Mouse (Mus musculus) heart, postnatal 0 days (tissue): ENCODE data around the gene Dpyd.

ENCODE experiments used
- CTCF ChIP-seq: IDR thresholded peaks from 2 replicates; pipeline ENCODE4 v1.5.1; 2016; ENCODE audit warnings: antibody characterized with exemption, control low read depth, low read depth
- EP300 ChIP-seq: IDR thresholded peaks from 2 replicates; pipeline ENCODE4 v1.6.1; 2016; ENCODE audit warnings: antibody characterized with exemption, low read depth

DNA sequence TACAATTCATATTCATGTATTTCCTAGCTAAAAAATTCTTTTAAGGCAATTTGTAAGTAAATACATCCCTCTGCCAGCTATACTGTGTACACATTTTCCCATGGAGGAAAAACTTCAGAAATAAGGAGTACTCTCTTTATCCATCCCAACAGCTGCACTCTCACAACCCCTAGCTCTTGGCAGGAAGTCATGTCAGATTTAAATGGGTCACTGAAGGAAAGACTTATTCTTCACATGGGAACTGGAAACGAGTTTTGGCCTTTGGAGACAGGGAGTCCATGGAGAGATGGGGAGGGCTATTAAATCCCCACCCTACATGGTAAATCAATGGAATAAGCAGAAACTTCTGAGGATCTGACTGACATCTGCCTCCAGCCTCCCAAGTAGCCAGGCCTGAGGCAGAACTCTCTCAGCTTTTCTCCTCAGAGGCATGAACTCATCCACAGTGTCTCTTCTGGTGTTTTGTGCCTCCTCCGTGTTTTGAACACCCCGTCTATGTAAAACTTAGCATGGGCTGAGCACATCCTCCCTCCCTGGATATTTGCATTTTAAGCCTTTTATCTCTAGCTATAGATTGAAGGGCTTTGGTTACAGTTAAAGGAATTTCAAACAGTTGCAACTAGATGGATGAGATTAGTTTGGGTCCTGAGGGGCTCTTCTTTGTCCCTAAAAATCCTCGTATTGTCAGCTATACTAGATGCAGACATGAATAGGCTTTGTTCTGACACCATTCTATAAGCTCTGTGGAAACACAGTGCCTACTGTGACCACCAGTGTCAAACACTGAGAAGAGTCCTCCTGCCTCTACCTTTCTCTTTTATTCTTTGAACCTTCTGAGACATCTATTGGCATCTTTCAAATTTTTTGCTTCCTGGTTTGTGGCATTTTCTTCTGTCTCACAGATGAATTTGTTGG is 288.9 kb downstream of the Dpyd start:
- TF ChIP-seq CTCF (no peak), EP300 (no peak)
